Comparison of ENCODE assay signal across 9 mouse cellular contexts in genomic region chr8:111732406-111733085, GRCm38 (mm10). TPM values are rescaled to one million over a fixed set of nuclear protein-coding genes. Genes with fewer than 3 reads are reported as not detected.
DNase-seq lines count a peak whose midpoint lies in the region; ATAC-seq and TF ChIP-seq lines count a peak whose summit lies in the region.
"Had no signal": no experiment of that assay in that cellular context is flagged by ENCODE, and none has a peak within 500 bp of the region (broad histone marks: within the 10 kb centered on the region; RNA-seq: fewer than 3 reads in every experiment).

No protein-coding gene starts in this region.

- no peak for ATAC-seq in heart, embryonic 12.5 days (ENCODE audit: insufficient number of reproducible peaks, low FRiP score)
- ATAC-seq in forebrain, postnatal 0 days = no peak
- ATAC-seq in neural tube, embryonic 13.5 days (ENCODE audit: low read depth) = no peak; the same call in 1 of the 2 replicates
- no peak for ATAC-seq in frontal cortex, adult (ENCODE audit: low TSS enrichment)

- peak overlapping the region; percentile 96 for H3K4me3 ChIP-seq in heart, embryonic 12.5 days
- H3K4me3 ChIP-seq in forebrain, postnatal 0 days (ENCODE audit: low read depth, low read length) = peak overlapping the region; percentile 72
- H3K4me3 ChIP-seq in limb, embryonic 10.5 days = peak overlapping the region; percentile 92
- peak overlapping the region; percentile 77 for H3K4me3 ChIP-seq in neural tube, embryonic 13.5 days

- H3K4me1 ChIP-seq in heart, embryonic 12.5 days (replicated peaks) = peaks cover 93% of the 10 kb centered on the region
- H3K4me1 ChIP-seq in forebrain, postnatal 0 days (ENCODE audit: insufficient read depth) = peaks cover 12% of the 10 kb centered on the region; the same call in 1 of the 2 replicates
- peaks cover 92% of the 10 kb centered on the region for H3K4me1 ChIP-seq in limb, embryonic 10.5 days
- H3K4me1 ChIP-seq in neural tube, embryonic 13.5 days (replicated peaks) = peaks cover 96% of the 10 kb centered on the region

- H3K27ac ChIP-seq in heart, embryonic 12.5 days (ENCODE audit: poor library complexity, severe bottlenecking) = peak overlapping the region; percentile 93
- H3K27ac ChIP-seq in forebrain, postnatal 0 days (ENCODE audit: low read depth, low read length) = peak overlapping the region; percentile 79; the same call in 1 of the 2 replicates
- peak overlapping the region; percentile 93 for H3K27ac ChIP-seq in limb, embryonic 10.5 days
- H3K27ac ChIP-seq in neural tube, embryonic 13.5 days (replicated peaks) = peak overlapping the region; percentile 86

- peaks cover 3% of the 10 kb centered on the region; the same call in 1 of the 2 replicates for H3K36me3 ChIP-seq in heart, embryonic 12.5 days
- no peaks in the 10 kb centered on the region for H3K36me3 ChIP-seq in forebrain, postnatal 0 days (ENCODE audit: insufficient read depth)
- H3K36me3 ChIP-seq in limb, embryonic 10.5 days = peaks cover 9% of the 10 kb centered on the region; the same call in 1 of the 2 replicates
- no peaks in the 10 kb centered on the region for H3K36me3 ChIP-seq in neural tube, embryonic 13.5 days

- intact Hi-C loops in heart, postnatal 36 days (cut with DNase I) = no loop called here

- no peaks in the 10 kb centered on the region for H3K27me3 ChIP-seq in heart, embryonic 12.5 days (replicated peaks)
- H3K27me3 ChIP-seq in forebrain, postnatal 0 days (ENCODE audit: insufficient read depth, low read length) = no peaks in the 10 kb centered on the region
- H3K27me3 ChIP-seq in limb, embryonic 10.5 days (ENCODE audit: low read depth, poor library complexity, severe bottlenecking) = no peaks in the 10 kb centered on the region
- no peaks in the 10 kb centered on the region for H3K27me3 ChIP-seq in neural tube, embryonic 13.5 days

- H3K9me3 ChIP-seq in heart, embryonic 12.5 days (replicated peaks) = no peaks in the 10 kb centered on the region
- no peaks in the 10 kb centered on the region for H3K9me3 ChIP-seq in forebrain, postnatal 0 days (ENCODE audit: low read length)
- H3K9me3 ChIP-seq in limb, embryonic 10.5 days (replicated peaks) = no peaks in the 10 kb centered on the region
- H3K9me3 ChIP-seq in neural tube, embryonic 13.5 days = no peaks in the 10 kb centered on the region

- DNase-seq in heart, postnatal 36 days = no peak
- DNase-seq in Muller cell, postnatal 12 days (ENCODE audit: inconsistent ontology term) = peak; percentile 43
- DNase-seq in forebrain, postnatal 0 days = no peak
- peak; percentile 37 for DNase-seq in limb, embryonic 10.5 days (ENCODE audit: low spot score)
- DNase-seq in ovary, adult 18-20 months (ENCODE audit: low spot score) = no peak

- TF ChIP-seq CTCF in forebrain, postnatal 0 days (IDR thresholded peaks at IDR 0.05; ENCODE audit: low read depth) = no peak

- peak overlapping the region; percentile 93 for H3K4me2 ChIP-seq in heart, embryonic 12.5 days
- peak overlapping the region; percentile 82 for H3K4me2 ChIP-seq in forebrain, postnatal 0 days (ENCODE audit: low read depth)
- peak overlapping the region; percentile 85 for H3K4me2 ChIP-seq in neural tube, embryonic 13.5 days

- 20% methylated on average over 10 of the region's 10 CpGs for WGBS in heart, embryonic 12.5 days
- WGBS in forebrain, postnatal 0 days = 27% methylated on average over 10 of the region's 10 CpGs
- 28% methylated on average over 10 of the region's 10 CpGs for WGBS in limb, embryonic 10.5 days
- 29% methylated on average over 10 of the region's 10 CpGs for WGBS in neural tube, embryonic 13.5 days

- H3K9ac ChIP-seq in heart, embryonic 12.5 days = peak overlapping the region; percentile 98
- H3K9ac ChIP-seq in forebrain, postnatal 0 days = peak overlapping the region; percentile 84
- peak overlapping the region; percentile 88 for H3K9ac ChIP-seq in neural tube, embryonic 13.5 days

RNA-seq across cellular contexts. Expression of gene Bcar1, which starts 11.1 kb away (rescaled TPM):
- 46.4 and 47.2 TPM in 2 replicates for polyA plus RNA-seq in heart, embryonic 12.5 days (2016; fragmentation: Nextera tagmentation; extraction: Ambion mirVana)
- total RNA-seq in heart, postnatal 36 days (2021) = 10 to 100 TPM; 18.8 to 19.1 TPM
- 53.4 and 60.3 TPM in 2 replicates for total RNA-seq in forebrain, postnatal 0 days (2014; rRNA removed)
- 43.4 and 47.0 TPM in 2 replicates for polyA plus RNA-seq in forebrain, postnatal 0 days (2015; fragmentation: Nextera tagmentation; extraction: Ambion mirVana)
- polyA plus RNA-seq in limb, embryonic 10.5 days (2016; fragmentation: Nextera tagmentation; extraction: Ambion mirVana) = 50.2 and 50.4 TPM in 2 replicates
- 51.0 and 51.6 TPM in 2 replicates for polyA plus RNA-seq in neural tube, embryonic 13.5 days (2015; fragmentation: Nextera tagmentation; extraction: Ambion mirVana)

RNA-seq across cellular contexts. Expression of gene Ctrb1, which starts 41.7 kb away (rescaled TPM):
- not detected in 2 replicates for polyA plus RNA-seq in heart, embryonic 12.5 days (2016; fragmentation: Nextera tagmentation; extraction: Ambion mirVana)
- total RNA-seq in heart, postnatal 36 days (2021) = not detected
- not detected in 2 replicates for total RNA-seq in forebrain, postnatal 0 days (2014; rRNA removed)
- polyA plus RNA-seq in forebrain, postnatal 0 days (2015; fragmentation: Nextera tagmentation; extraction: Ambion mirVana) = not detected in 2 replicates
- not detected in 2 replicates for polyA plus RNA-seq in limb, embryonic 10.5 days (2016; fragmentation: Nextera tagmentation; extraction: Ambion mirVana)
- not detected in 2 replicates for polyA plus RNA-seq in neural tube, embryonic 13.5 days (2015; fragmentation: Nextera tagmentation; extraction: Ambion mirVana)
- total RNA-seq: left cerebral cortex, postnatal 14 days had no signal

Comparison
In these comparisons a context has a peak if more than half of its experiments do, and no peak if none do; other contexts are left out.
1. DNase-seq: peak in Muller cell, postnatal 12 days (single experiment) and limb, embryonic 10.5 days (single experiment); none in heart, postnatal 36 days (0 of 2), forebrain, postnatal 0 days (single experiment) and ovary, adult 18-20 months (single experiment).
2. Peak in every context shown above with its lines, with median percentiles within 50 percentile points of each other: H3K27ac ChIP-seq, H3K4me2 ChIP-seq, H3K4me3 ChIP-seq and H3K9ac ChIP-seq.